17 mouse cellular contexts compared by ENCODE assay signal in the genomic region with DNA sequence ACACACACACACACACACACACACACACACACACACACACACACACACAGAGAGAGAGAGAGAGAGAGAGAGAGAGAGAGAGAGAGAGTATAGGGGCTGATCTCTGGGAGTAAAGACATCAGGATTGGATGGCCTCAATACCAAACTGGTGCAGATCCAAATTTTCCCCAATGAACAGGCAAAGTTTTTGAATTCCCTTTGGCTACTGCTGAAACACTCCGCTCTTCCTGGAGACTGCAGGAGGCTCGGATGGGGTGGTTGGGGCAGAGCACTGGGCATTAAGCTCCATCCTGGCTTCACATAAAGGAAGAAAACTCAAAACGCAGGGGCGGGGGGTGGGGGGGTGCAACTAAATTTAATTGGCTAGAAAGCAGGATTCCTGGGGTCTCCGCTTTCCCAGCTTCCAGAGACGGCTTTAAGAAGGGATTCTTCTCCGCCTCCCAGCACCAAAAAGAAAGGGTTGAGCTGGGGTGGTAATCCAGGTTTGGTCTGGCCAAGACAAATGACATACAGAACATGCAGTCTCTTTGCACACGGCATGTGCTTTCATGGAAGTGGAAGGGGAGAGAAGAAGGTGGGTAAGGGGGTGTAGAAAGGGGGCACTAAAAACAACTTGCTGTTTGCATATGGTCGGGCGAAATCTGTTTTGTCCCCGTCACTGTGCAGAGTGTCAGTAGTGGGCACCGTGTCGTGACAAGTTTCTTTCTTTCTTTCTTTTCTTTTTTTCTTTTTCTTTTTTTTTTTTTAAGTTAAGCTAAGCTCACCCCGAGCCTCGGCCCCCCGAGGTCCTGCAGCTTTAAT. TPM values are rescaled to one million over a fixed set of nuclear protein-coding genes. Genes with fewer than 3 reads are reported as not detected.
DNase-seq lines count a peak whose midpoint lies in the region; ATAC-seq and TF ChIP-seq lines count a peak whose summit lies in the region.
"Had no signal": no experiment of that assay in that cellular context is flagged by ENCODE, and none has a peak within 500 bp of the region (broad histone marks: within the 10 kb centered on the region; RNA-seq: fewer than 3 reads in every experiment).

No protein-coding gene starts in this region.

- no peak overlapping the region for H3K9ac ChIP-seq in neural tube, embryonic 11.5 days (ENCODE audit: low read length)
- no peak overlapping the region for H3K9ac ChIP-seq in forebrain, postnatal 0 days
- H3K9ac ChIP-seq in midbrain, embryonic 11.5 days (ENCODE audit: low read length), result no peak overlapping the region
- H3K9ac ChIP-seq in neural tube, embryonic 15.5 days (replicated peaks), result no peak overlapping the region
- H3K9ac ChIP-seq in intestine, embryonic 16.5 days (ENCODE audit: low read depth, low read length), result no peak overlapping the region
- H3K9ac ChIP-seq: intestine, embryonic 15.5 days; liver, embryonic 14.5 days had no signal

- peaks cover 79% of the 10 kb centered on the region for H3K27me3 ChIP-seq in neural tube, embryonic 11.5 days (ENCODE audit: control insufficient read depth, insufficient read depth, low read length)
- peaks cover 33% of the 10 kb centered on the region for H3K27me3 ChIP-seq in forebrain, postnatal 0 days (ENCODE audit: insufficient read depth, low read length)
- peaks cover 67% of the 10 kb centered on the region for H3K27me3 ChIP-seq in midbrain, embryonic 11.5 days (ENCODE audit: control insufficient read depth, insufficient read depth, low read length)
- H3K27me3 ChIP-seq in neural tube, embryonic 15.5 days (replicated peaks), result peaks cover 92% of the 10 kb centered on the region
- H3K27me3 ChIP-seq in intestine, embryonic 16.5 days (replicated peaks; ENCODE audit: control insufficient read depth, insufficient read depth, low read length), result peaks cover 2% of the 10 kb centered on the region; the same call in 1 of the 2 replicates

- no peaks in the 10 kb centered on the region for H3K9me3 ChIP-seq in neural tube, embryonic 11.5 days (ENCODE audit: control insufficient read depth, low read length)
- H3K9me3 ChIP-seq in forebrain, postnatal 0 days (ENCODE audit: low read length), result no peaks in the 10 kb centered on the region
- H3K9me3 ChIP-seq in midbrain, embryonic 11.5 days (ENCODE audit: control insufficient read depth, low read length), result no peaks in the 10 kb centered on the region
- no peaks in the 10 kb centered on the region for H3K9me3 ChIP-seq in neural tube, embryonic 15.5 days (replicated peaks)
- H3K9me3 ChIP-seq in intestine, embryonic 16.5 days (ENCODE audit: control insufficient read depth, low read length), result no peaks in the 10 kb centered on the region
- H3K9me3 ChIP-seq: intestine, embryonic 15.5 days; limb, embryonic 10.5 days had no signal

- TF ChIP-seq CTCF in forebrain, postnatal 0 days (IDR thresholded peaks at IDR 0.05; ENCODE audit: low read depth), result no peak

- no peak overlapping the region for H3K4me3 ChIP-seq in neural tube, embryonic 11.5 days (ENCODE audit: low read depth, low read length)
- 0 out of 2 replicates have a peak overlapping the region, but pooled peaks have one; percentile 17 for H3K4me3 ChIP-seq in forebrain, postnatal 0 days (ENCODE audit: low read depth, low read length)
- peak overlapping the region; percentile 15 for H3K4me3 ChIP-seq in midbrain, embryonic 11.5 days (ENCODE audit: low read depth, low read length)
- H3K4me3 ChIP-seq in neural tube, embryonic 15.5 days (replicated peaks), result peak overlapping the region; percentile 14; the same call in 1 of the 2 replicates
- no peak overlapping the region for H3K4me3 ChIP-seq in intestine, embryonic 16.5 days (ENCODE audit: low read length)
- H3K4me3 ChIP-seq: intestine, embryonic 15.5 days; limb, embryonic 10.5 days had no signal

- no peak for ATAC-seq in neural tube, embryonic 11.5 days (ENCODE audit: insufficient read depth, low FRiP score, low TSS enrichment)
- no peak for ATAC-seq in forebrain, postnatal 0 days
- ATAC-seq in midbrain, embryonic 11.5 days (ENCODE audit: low FRiP score), result peak; percentile 53; the same call in 1 of the 2 replicates
- no peak for ATAC-seq in neural tube, embryonic 15.5 days (ENCODE audit: low FRiP score)
- ATAC-seq in intestine, embryonic 16.5 days, result no peak
- ATAC-seq: intestine, embryonic 15.5 days had no signal

- no peak overlapping the region for H3K27ac ChIP-seq in neural tube, embryonic 11.5 days (ENCODE audit: low read depth, low read length)
- H3K27ac ChIP-seq in forebrain, postnatal 0 days (ENCODE audit: low read depth, low read length), result no peak overlapping the region; the same call in 1 of the 2 replicates
- no peak overlapping the region for H3K27ac ChIP-seq in midbrain, embryonic 11.5 days (ENCODE audit: low read depth, low read length)
- no peak overlapping the region for H3K27ac ChIP-seq in neural tube, embryonic 15.5 days (replicated peaks)
- no peak overlapping the region for H3K27ac ChIP-seq in intestine, embryonic 16.5 days (ENCODE audit: low read length)
- H3K27ac ChIP-seq: intestine, embryonic 15.5 days; limb, embryonic 10.5 days; liver, embryonic 14.5 days had no signal

- 28% methylated on average over 16 of the region's 16 CpGs for WGBS in neural tube, embryonic 11.5 days
- WGBS in forebrain, postnatal 0 days, result 8% methylated on average over 16 of the region's 16 CpGs
- WGBS in midbrain, embryonic 11.5 days, result 9% methylated on average over 16 of the region's 16 CpGs
- WGBS in neural tube, embryonic 15.5 days, result 13% methylated on average over 16 of the region's 16 CpGs
- 47% methylated on average over 16 of the region's 16 CpGs for WGBS in intestine, embryonic 16.5 days

- H3K4me1 ChIP-seq in neural tube, embryonic 11.5 days (ENCODE audit: control insufficient read depth, insufficient read depth, low read length), result peaks cover 14% of the 10 kb centered on the region; the same call in 1 of the 2 replicates
- H3K4me1 ChIP-seq in forebrain, postnatal 0 days (ENCODE audit: insufficient read depth), result no peaks in the 10 kb centered on the region
- peaks cover 30% of the 10 kb centered on the region for H3K4me1 ChIP-seq in midbrain, embryonic 11.5 days (ENCODE audit: control insufficient read depth, insufficient read depth, low read length)
- H3K4me1 ChIP-seq in neural tube, embryonic 15.5 days, result peaks cover 14% of the 10 kb centered on the region; the same call in 1 of the 2 replicates
- no peaks in the 10 kb centered on the region for H3K4me1 ChIP-seq in intestine, embryonic 16.5 days (ENCODE audit: control insufficient read depth, insufficient read depth, low read length)
- H3K4me1 ChIP-seq: intestine, embryonic 15.5 days had no signal

- no peaks in the 10 kb centered on the region for H3K36me3 ChIP-seq in neural tube, embryonic 11.5 days (ENCODE audit: control insufficient read depth, insufficient read depth, low read length)
- no peaks in the 10 kb centered on the region for H3K36me3 ChIP-seq in forebrain, postnatal 0 days (ENCODE audit: insufficient read depth)
- no peaks in the 10 kb centered on the region for H3K36me3 ChIP-seq in midbrain, embryonic 11.5 days (ENCODE audit: control insufficient read depth, insufficient read depth, low read length)
- H3K36me3 ChIP-seq in neural tube, embryonic 15.5 days, result no peaks in the 10 kb centered on the region
- H3K36me3 ChIP-seq in intestine, embryonic 16.5 days (ENCODE audit: control insufficient read depth, insufficient read depth, low read length), result no peaks in the 10 kb centered on the region
- H3K36me3 ChIP-seq: intestine, embryonic 15.5 days; limb, embryonic 10.5 days had no signal

- H3K4me2 ChIP-seq in neural tube, embryonic 11.5 days (ENCODE audit: low read depth), result peak overlapping the region; percentile 20
- peak overlapping the region; percentile 40 for H3K4me2 ChIP-seq in forebrain, postnatal 0 days (ENCODE audit: low read depth)
- peak overlapping the region; percentile 33 for H3K4me2 ChIP-seq in midbrain, embryonic 11.5 days
- H3K4me2 ChIP-seq in neural tube, embryonic 15.5 days, result peak overlapping the region; percentile 33
- no peak overlapping the region for H3K4me2 ChIP-seq in intestine, embryonic 16.5 days (ENCODE audit: low read depth, low read length)
- H3K4me2 ChIP-seq: intestine, embryonic 15.5 days had no signal

- DNase-seq in neural tube, embryonic 11.5 days (ENCODE audit: low spot score), result no peak
- DNase-seq in neural tube, embryonic 10.5 days (ENCODE audit: extremely low spot score, low spot score), result no peak
- DNase-seq in forebrain, postnatal 0 days, result peak; percentile 22
- peak; percentile 92 for DNase-seq in midbrain, embryonic 11.5 days (ENCODE audit: low spot score, missing footprints)
- no peak for DNase-seq in thymus, postnatal 14 days
- no peak for DNase-seq in adrenal gland, adult 18-20 months (ENCODE audit: low spot score in 2 of 2)
- DNase-seq: adrenal gland, postnatal 14 days; kidney, postnatal 25 days; lung, postnatal 14 days; thymus, postnatal 36 days had no signal

RNA-seq across cellular contexts. Expression of a gene that starts 31.3 kb away (rescaled TPM):
- 0.31 and 0.45 TPM in 2 replicates for polyA plus RNA-seq in neural tube, embryonic 11.5 days (2014; fragmentation: Nextera tagmentation; extraction: Ambion mirVana)
- 103 and 130 TPM in 2 replicates for total RNA-seq in forebrain, postnatal 0 days (2014; rRNA removed)
- 127 and 138 TPM in 2 replicates for polyA plus RNA-seq in forebrain, postnatal 0 days (2015; fragmentation: Nextera tagmentation; extraction: Ambion mirVana)
- polyA plus RNA-seq in midbrain, embryonic 11.5 days (2014; fragmentation: Nextera tagmentation; extraction: Ambion mirVana), result 2.8 and 3.2 TPM in 2 replicates
- polyA plus RNA-seq in neural tube, embryonic 15.5 days (2015; fragmentation: Nextera tagmentation; extraction: Ambion mirVana), result 77.3 and 86.7 TPM in 2 replicates
- total RNA-seq in adrenal gland, adult 18-20 months (2021), result under 1 TPM; 0.50 to 0.80 TPM
- polyA plus RNA-seq in intestine, embryonic 16.5 days (2015; fragmentation: Nextera tagmentation; extraction: Ambion mirVana), result not detected in 2 replicates
- total RNA-seq: granulocyte monocyte progenitor cell, adult 5-6 weeks had no signal
- polyA plus RNA-seq: limb, embryonic 10.5 days; liver, embryonic 14.5 days; small intestine, adult 2 months had no signal

Comparison
In these comparisons a context has a peak if more than half of its experiments do, and no peak if none do; other contexts are left out.
1. H3K4me3 ChIP-seq: peak in forebrain, postnatal 0 days (single experiment), midbrain, embryonic 11.5 days (single experiment) and neural tube, embryonic 15.5 days (single experiment); none in neural tube, embryonic 11.5 days (single experiment) and intestine, embryonic 16.5 days (single experiment).
2. RNA of a gene that starts 31.3 kb away (polyA plus RNA-seq): 127 to 138 TPM in forebrain, postnatal 0 days and 77.3 to 86.7 TPM in neural tube, embryonic 15.5 days; 2.8 to 3.2 TPM in midbrain, embryonic 11.5 days, 0.31 to 0.45 TPM in neural tube, embryonic 11.5 days and not detected in intestine, embryonic 16.5 days; every median in the first group is over 10 times any median in the second.
3. DNase-seq: peak in forebrain, postnatal 0 days (single experiment) and midbrain, embryonic 11.5 days (single experiment); none in neural tube, embryonic 11.5 days (single experiment), neural tube, embryonic 10.5 days (single experiment), thymus, postnatal 14 days (single experiment) and adrenal gland, adult 18-20 months (0 of 2).